Mouse (Mus musculus) kidney, embryonic 16.5 days (tissue): Measurements from ENCODE around the gene Defa31. TPM values are rescaled to one million over a fixed set of nuclear protein-coding genes. Genes with fewer than 3 reads are reported as not detected.
"Not testable (repeated sequence)": the region's sequence is repeated elsewhere in the genome, so short reads cannot be mapped to it uniquely, and the experiment has no call there.

Source experiments
- ATAC-seq: fragments of 200-750 bp; cut with Nextera tagmentation; 2 replicates; pipeline ENCODE4 v1.8.0; 2017; ENCODE audit warnings: moderate TSS enrichment; ENCODE audit not compliant: low FRiP score, low TSS enrichment
- H3K27ac ChIP-seq: fragments of 300-500 bp; sonication (generic); 2 replicates; pipeline ENCODE4 v1.5.1; 2014; ENCODE audit warnings: low read length
- H3K27me3 ChIP-seq: fragments of 300-500 bp; sonication (generic); 2 replicates; pipeline ENCODE4 v1.6.1; 2014; ENCODE audit warnings: low read length, control low read depth, mixed read lengths; ENCODE audit not compliant: insufficient read depth
- H3K36me3 ChIP-seq: fragments of 300-500 bp; sonication (generic); 2 replicates; pipeline ENCODE4 v1.6.1; 2014; ENCODE audit warnings: low read length, control low read depth, mixed read lengths; ENCODE audit not compliant: insufficient read depth
- H3K4me1 ChIP-seq: fragments of 300-500 bp; sonication (generic); 2 replicates; pipeline ENCODE4 v1.6.1; 2014; ENCODE audit warnings: low read length, control low read depth, mixed read lengths; ENCODE audit not compliant: insufficient read depth
- H3K4me2 ChIP-seq: fragments of 300-500 bp; sonication (generic); replicated peaks from 2 replicates; pipeline ENCODE4 v1.6.1; 2014; ENCODE audit warnings: low read depth, low read length
- H3K4me3 ChIP-seq: fragments of 300-500 bp; sonication (generic); 2 replicates; pipeline ENCODE4 v1.5.1; 2014; ENCODE audit warnings: mild to moderate bottlenecking, low read length
- H3K9ac ChIP-seq: fragments of 300-500 bp; sonication (generic); replicated peaks from 2 replicates; pipeline ENCODE4 v1.6.1; 2014; ENCODE audit warnings: low read length
- H3K9me3 ChIP-seq: fragments of 300-500 bp; sonication (generic); 2 replicates; pipeline ENCODE4 v1.6.1; 2016; ENCODE audit warnings: low read length, control low read depth
- WGBS: fragments of 180-500 bp; shearing (Covaris S2); extraction: QIAGEN DNeasy Blood & Tissue Kit; methylation state at CpG from one replicate; pipeline ENCODE4 v1.1.7; 2014; 5-methylcytosine and 5-hydroxymethylcytosine counted together
- polyA plus RNA-seq: library from polyadenylated mRNA; unstranded; fragments of >200 nt; fragmentation: Nextera tagmentation; extraction: Ambion mirVana; gene quantifications from 2 replicates; pipeline ENCODE4 v1.2.1, GENCODE M21; 2015

Defa31 gene
- not detected in 2 replicates for polyA plus RNA-seq

DNA sequence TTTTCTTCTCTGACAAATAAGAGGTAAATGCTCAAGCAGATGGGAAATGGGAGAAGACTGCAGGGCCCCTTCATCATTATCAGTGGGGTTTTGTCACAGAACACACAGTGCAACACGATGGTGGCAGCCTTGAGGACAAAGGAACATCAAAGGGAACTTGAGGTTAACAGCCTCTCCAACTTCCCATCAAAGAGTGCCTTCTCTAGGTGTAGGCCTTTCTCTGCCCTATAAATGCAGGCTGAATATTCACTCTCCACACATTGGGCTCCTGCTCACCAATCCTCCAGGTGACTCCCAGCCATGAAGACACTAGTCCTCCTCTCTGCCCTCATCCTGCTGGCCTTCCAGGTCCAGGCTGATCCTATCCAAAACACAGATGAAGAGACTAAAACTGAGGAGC lies at the start of gene Defa31:
Gene Defa31, plus strand, starts transcription at position 301 of the 400 bp plus-strand sequence.
- not testable (repeated sequence) for ATAC-seq, H3K4me1 ChIP-seq, H3K9me3 ChIP-seq, H3K9ac ChIP-seq, H3K4me3 ChIP-seq, H3K4me2 ChIP-seq, H3K27ac ChIP-seq, H3K27me3 ChIP-seq, H3K36me3 ChIP-seq
- no CpG with 5 or more reads among the region's 1 CpGs for WGBS

- not testable (repeated sequence) for H3K27me3 ChIP-seq, H3K9me3 ChIP-seq, H3K27ac ChIP-seq, H3K36me3 ChIP-seq, H3K4me3 ChIP-seq, H3K9ac ChIP-seq, H3K4me2 ChIP-seq, ATAC-seq, H3K4me1 ChIP-seq
- no CpG with 5 or more reads among the region's 1 CpGs for WGBS
Observed at GRCm38 (mm10) chr8:21161977-21162376, 29.4 kb upstream of the Defa31 start, which contains the start of gene Defa22. Gene Defa22, plus strand, starts transcription at chr8:21162277.

DNA sequence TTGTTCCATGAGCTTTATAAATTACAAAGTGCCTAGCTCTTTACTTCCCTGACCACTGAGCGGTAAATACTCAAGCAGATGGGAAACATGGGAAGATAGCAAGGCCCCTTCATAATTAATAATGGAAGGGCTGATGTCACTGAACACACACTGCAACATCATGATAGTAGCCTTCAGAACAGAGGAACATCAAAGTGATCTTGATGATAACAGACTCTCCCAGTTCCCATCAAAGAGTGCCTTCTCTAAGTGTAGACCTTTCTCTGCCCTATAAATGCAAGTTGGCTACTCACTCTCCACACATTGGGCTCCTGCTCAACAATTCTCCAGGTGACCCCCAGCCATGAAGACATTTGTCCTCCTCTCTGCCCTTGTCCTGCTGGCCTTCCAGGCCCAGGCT lies 9.8 kb downstream of the Defa31 start, which contains the start of gene Gm15293:
Gene Gm15293, plus strand, starts transcription at position 301 of the 400 bp plus-strand sequence.
- not testable (repeated sequence) for ATAC-seq, H3K27me3 ChIP-seq, H3K36me3 ChIP-seq, H3K4me2 ChIP-seq, H3K9me3 ChIP-seq, H3K27ac ChIP-seq, H3K9ac ChIP-seq, H3K4me1 ChIP-seq, H3K4me3 ChIP-seq
- WGBS: no CpG with 5 or more reads among the region's 1 CpGs

Other genes with a start within 250 kb of the Defa31 start
- not detected in 2 replicates for gene AY761185, start 246.9 kb upstream of the Defa31 start, polyA plus RNA-seq
- gene Defa21, start 166.1 kb upstream of the Defa31 start, polyA plus RNA-seq: not detected in 2 replicates
- not detected in 2 replicates for gene Defa23, start 136.6 kb upstream of the Defa31 start, polyA plus RNA-seq
- not detected in 2 replicates for gene Defa35, start 126.6 kb upstream of the Defa31 start, polyA plus RNA-seq
- gene Defa25, start 107.2 kb upstream of the Defa31 start, polyA plus RNA-seq: not detected in 2 replicates
- gene Gm14851, start 95.6 kb upstream of the Defa31 start, polyA plus RNA-seq: not detected in 2 replicates
- gene Defa30, start 57.0 kb upstream of the Defa31 start, polyA plus RNA-seq: not detected in 2 replicates
- not detected in 2 replicates for gene Defa22, start 29.3 kb upstream of the Defa31 start, polyA plus RNA-seq
- not detected in 2 replicates for gene Gm15293, start 9.9 kb downstream of the Defa31 start, polyA plus RNA-seq
- not detected in 2 replicates for gene Gm15292, start 58.1 kb downstream of the Defa31 start, polyA plus RNA-seq
- not detected in 2 replicates for gene Defa27, start 123.9 kb downstream of the Defa31 start, polyA plus RNA-seq
- not detected in 2 replicates for gene Defa29, start 135.4 kb downstream of the Defa31 start, polyA plus RNA-seq
- gene Defa2, start 186.9 kb downstream of the Defa31 start, polyA plus RNA-seq: not detected in 2 replicates
- not detected in 2 replicates for gene Defa33, start 200.2 kb downstream of the Defa31 start, polyA plus RNA-seq
- gene Defa36, start 235.8 kb downstream of the Defa31 start, polyA plus RNA-seq: not detected in 2 replicates